Mouse (Mus musculus): Measurements from ENCODE around the gene Rubcn. TPM values are rescaled to one million over a fixed set of nuclear protein-coding genes. Genes with fewer than 3 reads are reported as not detected.

Gene Rubcn
- polyA plus RNA-seq, 1 experiment from 2014 or later = 12.0 TPM

DNA sequence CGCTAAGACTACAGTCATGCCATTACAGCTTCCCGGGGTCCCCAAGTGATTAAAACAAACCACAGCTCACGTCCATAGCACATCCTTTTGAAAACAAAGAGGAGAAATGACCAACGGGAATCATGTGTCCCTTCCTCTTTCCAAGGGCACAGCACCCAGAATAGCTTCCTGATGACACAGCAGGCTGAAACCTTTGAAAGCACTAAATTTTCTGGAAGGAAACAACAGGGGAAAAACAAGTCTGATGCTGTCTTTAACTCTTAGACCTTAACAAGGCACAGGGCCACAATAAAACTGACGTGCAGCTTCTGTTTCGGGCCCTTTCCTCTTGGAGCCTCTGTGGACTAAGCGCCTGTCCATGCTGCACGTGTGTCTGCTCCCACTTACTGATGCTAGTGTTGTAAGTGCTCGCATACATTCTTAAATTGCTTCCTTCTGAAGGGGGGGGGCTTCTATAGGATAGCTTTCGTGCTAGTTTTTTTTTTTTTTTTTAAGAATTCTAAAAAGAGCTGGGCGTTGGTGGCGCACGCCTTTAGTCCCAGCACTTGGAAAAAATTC lies 24.0 kb downstream of the Rubcn start:
- Histone ChIP-seq H3K4me2 (ENCODE audit: low read length) (no peak overlapping the region), H3K9ac (ENCODE audit: low read depth, low read length) (no peak overlapping the region), H3K27me3 (ENCODE audit: insufficient read depth, low read length) (no peaks in the 10 kb centered on the region), H3K4me1 (replicated peaks; ENCODE audit: insufficient read depth, low read length) (no peaks in the 10 kb centered on the region), H3K4me3 (replicated peaks; ENCODE audit: low read depth, low read length) (no peak overlapping the region), H3K27ac (peak overlapping the region; percentile 47; the same call in 1 of the 2 replicates), H3K9me3 (replicated peaks; ENCODE audit: low read length) (no peaks in the 10 kb centered on the region), H3K36me3 (ENCODE audit: insufficient read depth, low read length) (0 out of 2 replicates have a peak, but pooled peaks cover 11% of the 10 kb centered on the region)
- no peak for TF ChIP-seq CTCF (IDR thresholded peaks at IDR 0.05; ENCODE audit: low read depth)
- 67% methylated on average over 13 of the region's 13 CpGs for WGBS
- ATAC-seq (replicated peaks; ENCODE audit: low FRiP score, low read depth) (no peak), DNase-seq (ENCODE audit: low spot score) (peak; percentile 43)

DNA sequence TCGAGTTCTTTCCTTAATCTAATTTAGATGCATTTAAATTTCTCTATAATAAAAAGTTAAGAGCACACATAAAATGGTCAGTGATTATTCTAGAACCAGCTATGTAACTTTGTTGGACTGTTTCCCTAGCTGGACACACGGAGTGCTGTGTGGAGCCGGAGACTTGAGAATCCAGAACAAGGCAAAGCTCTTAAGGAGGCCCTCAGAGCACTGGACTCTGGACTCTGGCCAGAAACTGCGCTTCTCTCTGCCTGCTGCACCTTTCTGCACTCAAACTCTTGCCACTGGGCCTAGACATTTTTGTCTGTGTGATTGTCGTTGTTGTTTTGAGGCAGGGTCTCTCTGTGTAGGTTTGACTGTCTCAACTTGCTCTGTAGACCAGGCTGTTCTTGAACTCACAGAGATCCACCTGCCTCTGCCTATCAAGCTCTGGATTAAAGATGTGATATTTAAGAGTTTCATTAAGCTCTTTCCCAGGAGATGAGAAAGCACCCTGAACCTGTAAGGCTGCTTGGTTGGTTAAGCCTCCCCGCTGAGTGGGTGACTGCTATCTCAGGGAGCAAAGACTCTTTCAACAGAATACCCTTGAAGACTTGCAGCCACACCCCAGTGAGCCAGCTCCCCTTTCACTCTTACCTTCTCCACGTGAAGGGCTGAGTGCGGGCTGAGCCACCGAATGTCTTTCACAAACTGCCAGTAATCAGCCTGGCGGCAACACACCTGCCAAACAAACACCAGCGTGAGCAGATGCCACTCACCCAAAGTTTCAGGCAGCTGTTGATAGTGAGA lies 28.3 kb downstream of the Rubcn start:
- no peak overlapping the region for H3K4me2 ChIP-seq (ENCODE audit: low read length)
- H3K27me3 ChIP-seq (ENCODE audit: insufficient read depth, low read length) = no peaks in the 10 kb centered on the region
- peaks cover 29% of the 10 kb centered on the region for H3K36me3 ChIP-seq (ENCODE audit: insufficient read depth, low read length)
- no peak for TF ChIP-seq CTCF (IDR thresholded peaks at IDR 0.05; ENCODE audit: low read depth)
- H3K27ac ChIP-seq = no peak overlapping the region
- no peak overlapping the region for H3K9ac ChIP-seq (ENCODE audit: low read depth, low read length)
- WGBS = 93% methylated on average over 11 of the region's 11 CpGs
- H3K4me1 ChIP-seq (replicated peaks; ENCODE audit: insufficient read depth, low read length) = no peaks in the 10 kb centered on the region
- ATAC-seq (replicated peaks; ENCODE audit: low FRiP score, low read depth) = no peak
- H3K4me3 ChIP-seq (replicated peaks; ENCODE audit: low read depth, low read length) = no peak overlapping the region
- no peak for DNase-seq (ENCODE audit: low spot score)
- H3K9me3 ChIP-seq (replicated peaks; ENCODE audit: low read length) = no peaks in the 10 kb centered on the region

DNA sequence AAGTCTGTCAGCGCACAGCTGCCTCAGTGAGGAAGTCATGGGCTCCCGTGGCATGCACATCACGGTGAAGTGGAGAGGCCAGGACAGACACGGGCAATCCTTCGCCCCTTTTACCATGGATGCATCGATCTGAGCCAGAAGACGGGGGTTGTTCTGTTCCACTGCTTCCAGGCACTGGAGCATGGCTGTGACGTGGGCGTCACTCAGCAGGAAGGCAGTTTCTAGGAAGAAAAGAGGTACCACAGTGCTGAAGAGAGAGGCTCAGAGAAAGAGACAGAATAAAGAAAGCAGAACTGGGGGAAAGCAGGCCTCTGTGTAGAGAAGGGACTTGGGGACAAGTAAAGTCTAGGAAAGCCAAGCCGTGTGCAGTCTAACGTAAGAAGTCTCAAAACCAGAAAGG lies 30.5 kb downstream of the Rubcn start:
- Histone ChIP-seq H3K36me3 (ENCODE audit: insufficient read depth, low read length) (peaks cover 41% of the 10 kb centered on the region), H3K27ac (no peak overlapping the region), H3K4me3 (replicated peaks; ENCODE audit: low read depth, low read length) (no peak overlapping the region), H3K27me3 (ENCODE audit: insufficient read depth, low read length) (no peaks in the 10 kb centered on the region), H3K4me2 (ENCODE audit: low read length) (no peak overlapping the region), H3K4me1 (replicated peaks; ENCODE audit: insufficient read depth, low read length) (no peaks in the 10 kb centered on the region), H3K9ac (ENCODE audit: low read depth, low read length) (no peak overlapping the region), H3K9me3 (replicated peaks; ENCODE audit: low read length) (no peaks in the 10 kb centered on the region)
- ATAC-seq (replicated peaks; ENCODE audit: low FRiP score, low read depth) = no peak
- 84% methylated on average over 11 of the region's 11 CpGs for WGBS
- no peak for DNase-seq (ENCODE audit: low spot score)
- TF ChIP-seq CTCF (IDR thresholded peaks at IDR 0.05; ENCODE audit: low read depth) = no peak

DNA sequence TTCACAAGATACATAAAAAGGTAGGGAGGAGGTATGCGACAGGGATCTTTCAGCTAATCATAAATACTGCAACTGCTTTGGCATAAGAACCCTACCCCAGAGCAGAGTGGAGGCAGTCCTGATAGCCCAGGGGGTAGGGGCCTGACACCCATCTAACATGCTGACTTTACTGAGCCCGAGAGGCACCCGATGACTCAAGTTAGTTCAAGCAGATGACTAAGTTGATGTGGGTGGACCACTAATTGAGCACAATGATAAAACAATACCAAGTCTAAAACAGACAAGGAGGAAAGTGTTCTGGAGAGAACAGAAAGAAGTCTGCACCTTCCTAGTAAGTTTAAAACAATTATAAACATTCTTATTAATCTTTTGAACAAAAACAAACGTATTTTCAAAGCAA lies 46.1 kb downstream of the Rubcn start:
- H3K27ac ChIP-seq = no peak overlapping the region
- WGBS = 83% methylated on average over 4 of the region's 4 CpGs
- H3K36me3 ChIP-seq (ENCODE audit: insufficient read depth, low read length) = peaks cover 39% of the 10 kb centered on the region
- TF ChIP-seq CTCF (IDR thresholded peaks at IDR 0.05; ENCODE audit: low read depth) = no peak
- H3K4me3 ChIP-seq (replicated peaks; ENCODE audit: low read depth, low read length) = no peak overlapping the region
- no peaks in the 10 kb centered on the region for H3K9me3 ChIP-seq (replicated peaks; ENCODE audit: low read length)
- ATAC-seq (replicated peaks; ENCODE audit: low FRiP score, low read depth) = no peak
- no peak overlapping the region for H3K4me2 ChIP-seq (ENCODE audit: low read length)
- no peaks in the 10 kb centered on the region for H3K4me1 ChIP-seq (replicated peaks; ENCODE audit: insufficient read depth, low read length)
- H3K9ac ChIP-seq (ENCODE audit: low read depth, low read length) = no peak overlapping the region
- no peaks in the 10 kb centered on the region for H3K27me3 ChIP-seq (ENCODE audit: insufficient read depth, low read length)
- DNase-seq (ENCODE audit: low spot score) = no peak

DNA sequence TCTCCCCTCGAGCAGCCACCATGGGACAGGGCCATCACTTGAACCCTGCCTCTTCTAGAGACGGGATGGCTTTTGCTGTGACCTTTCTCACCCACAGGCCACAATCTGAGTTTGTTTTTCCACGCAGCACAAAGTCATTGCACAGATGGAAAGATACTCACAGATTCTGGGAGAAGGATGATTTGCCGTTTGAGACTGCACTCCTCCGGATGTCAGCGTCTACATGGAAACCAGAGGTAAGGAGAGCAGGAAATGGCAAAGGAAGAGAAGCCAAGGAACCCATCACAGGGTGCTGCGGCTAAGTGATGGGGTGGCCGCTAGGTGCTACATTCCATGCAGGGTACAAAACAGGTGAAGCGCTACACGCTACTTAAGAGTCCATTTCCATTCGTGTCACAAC lies 48.5 kb downstream of the Rubcn start:
- H3K36me3 ChIP-seq (ENCODE audit: insufficient read depth, low read length) = peaks cover 37% of the 10 kb centered on the region
- H3K9ac ChIP-seq (ENCODE audit: low read depth, low read length) = no peak overlapping the region
- H3K9me3 ChIP-seq (replicated peaks; ENCODE audit: low read length) = no peaks in the 10 kb centered on the region
- DNase-seq (ENCODE audit: low spot score) (no peak), ATAC-seq (replicated peaks; ENCODE audit: low FRiP score, low read depth) (no peak)
- H3K27me3 ChIP-seq (ENCODE audit: insufficient read depth, low read length) = no peaks in the 10 kb centered on the region
- H3K4me3 ChIP-seq (replicated peaks; ENCODE audit: low read depth, low read length) = no peak overlapping the region
- 69% methylated on average over 11 of the region's 11 CpGs for WGBS
- H3K27ac ChIP-seq = no peak overlapping the region
- no peak for TF ChIP-seq CTCF (IDR thresholded peaks at IDR 0.05; ENCODE audit: low read depth)
- no peaks in the 10 kb centered on the region for H3K4me1 ChIP-seq (replicated peaks; ENCODE audit: insufficient read depth, low read length)
- no peak overlapping the region for H3K4me2 ChIP-seq (ENCODE audit: low read length)

DNA sequence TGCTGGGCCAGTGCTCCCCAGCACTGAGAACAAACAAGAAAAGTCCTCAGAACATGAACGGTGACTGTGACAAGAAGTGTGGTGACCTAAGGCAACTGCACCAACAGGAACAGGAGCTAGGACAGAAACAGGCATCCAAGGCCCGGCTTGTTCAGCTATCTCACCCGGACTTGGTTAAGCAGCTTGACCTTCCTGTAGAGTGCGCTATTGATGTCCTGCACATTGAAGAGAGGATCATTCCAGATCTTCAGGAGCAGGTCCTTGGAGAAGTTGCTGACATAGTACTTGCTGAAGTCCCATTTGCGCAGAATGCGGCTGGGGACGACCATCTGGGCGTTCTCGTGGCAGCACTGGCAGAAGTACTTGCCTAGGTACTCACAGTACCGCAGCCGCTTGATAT lies 51.0 kb downstream of the Rubcn start:
- H3K27me3 ChIP-seq (ENCODE audit: insufficient read depth, low read length) = no peaks in the 10 kb centered on the region
- H3K4me2 ChIP-seq (ENCODE audit: low read length) = no peak overlapping the region
- H3K9me3 ChIP-seq (replicated peaks; ENCODE audit: low read length) = no peaks in the 10 kb centered on the region
- ATAC-seq (replicated peaks; ENCODE audit: low FRiP score, low read depth) (no peak), DNase-seq (ENCODE audit: low spot score) (no peak)
- H3K4me1 ChIP-seq (replicated peaks; ENCODE audit: insufficient read depth, low read length) = no peaks in the 10 kb centered on the region
- H3K36me3 ChIP-seq (ENCODE audit: insufficient read depth, low read length) = peaks cover 37% of the 10 kb centered on the region
- no peak overlapping the region for H3K9ac ChIP-seq (ENCODE audit: low read depth, low read length)
- 96% methylated on average over 11 of the region's 11 CpGs for WGBS
- H3K4me3 ChIP-seq (replicated peaks; ENCODE audit: low read depth, low read length) = no peak overlapping the region
- H3K27ac ChIP-seq = no peak overlapping the region
- TF ChIP-seq CTCF (IDR thresholded peaks at IDR 0.05; ENCODE audit: low read depth) = no peak

All from kidney, postnatal 0 days (tissue).